ENCODE assay signal across 8 mouse cellular contexts in genomic region chr7:30333436-30333835, GRCm38 (mm10). TPM values are rescaled to one million over a fixed set of nuclear protein-coding genes. Genes with fewer than 3 reads are reported as not detected.
A peak's percentile ranks its signal among the peaks of the same experiment; 100 is the strongest.
DNase-seq lines count a peak whose midpoint lies in the region; ATAC-seq and TF ChIP-seq lines count a peak whose summit lies in the region.

No protein-coding gene starts in this region.

- no peak for TF ChIP-seq RAD21 in MEL (IDR thresholded peaks at IDR 0.05; ENCODE audit: low read depth, low read length)

- peaks cover 0 to under 1% of the 10 kb centered on the region in 2 experiments; a peak in 2 of 4 replicates for H3K27me3 ChIP-seq in MEL (ENCODE audit: control insufficient read depth in 1 of 2, insufficient read depth in 2 of 2, low read length in 2 of 2)

- TF ChIP-seq EP300 in MEL (IDR thresholded peaks at IDR 0.05; ENCODE audit: low read depth in 1 of 2, low read length in 2 of 2): peak; percentile 64 to 65; a peak in 3 of 4 replicates

- no peak for ATAC-seq in activated CD4-positive, CD25-positive, alpha-beta regulatory T cell, adult 4 months

- no peak overlapping the region for H3K4me3 ChIP-seq in gastrocnemius, adult 2 months
- H3K4me3 ChIP-seq in MEL (ENCODE audit: control insufficient read depth in 1 of 2, insufficient read depth in 1 of 2, low read depth in 2 of 2, low read length in 2 of 2): no peak overlapping the region
- H3K4me3 ChIP-seq in left cerebral cortex, adult 2 months: no peak overlapping the region

- peak; percentile 66 for DNase-seq in gastrocnemius, adult 2 months
- DNase-seq in gastrocnemius, postnatal 36 days: no peak
- DNase-seq in MEL (ENCODE audit: low read depth, low spot score): peak; percentile 95
- DNase-seq in cerebellum, postnatal 4 days (ENCODE audit: low spot score in 2 of 2): peak; percentile 62 to 84
- DNase-seq in heart, postnatal 14 days: peak; percentile 63 to 66
- peak; percentile 65 to 78 for DNase-seq in left cerebral cortex, adult 2 months (ENCODE audit: extremely low spot score in 1 of 2, low spot score in 2 of 2)
- DNase-seq in ovary, postnatal 14 days (ENCODE audit: low spot score): peak; percentile 44

- H3K79me2 ChIP-seq in MEL (ENCODE audit: control insufficient read depth, insufficient read depth, low read length, poor library complexity): no peaks in the 10 kb centered on the region

- no peak for TF ChIP-seq POLR2A in MEL (IDR thresholded peaks at IDR 0.05; ENCODE audit: control insufficient read depth in 1 of 2, insufficient read depth in 1 of 2, low read depth in 1 of 2, low read length in 2 of 2, poor library complexity in 1 of 2)

- intact Hi-C loops in gastrocnemius, adult 2 months (cut with DNase I): no loop called here
- intact Hi-C loops in gastrocnemius, postnatal 36 days (cut with DNase I): no loop called here
- intact Hi-C loops in heart, postnatal 14 days (cut with DNase I): no loop called here
- intact Hi-C loops in left cerebral cortex, adult 2 months (cut with DNase I): loop anchor here (5.0 kb wide), 1 partner anchor 159 kb away; the partner anchor contains the start of gene Prodh2

- H3K27ac ChIP-seq in gastrocnemius, adult 2 months: no peak overlapping the region
- H3K27ac ChIP-seq in MEL (ENCODE audit: control insufficient read depth, low read depth, low read length): peak overlapping the region; percentile 39; the same call in 1 of the 2 replicates
- peak overlapping the region; percentile 53; the same call in 1 of the 2 replicates for H3K27ac ChIP-seq in left cerebral cortex, adult 2 months

- peaks cover 0 to 11% of the 10 kb centered on the region in 2 experiments; a peak in 2 of 4 replicates for H3K36me3 ChIP-seq in MEL (ENCODE audit: control insufficient read depth in 1 of 2, insufficient read depth in 2 of 2, low read length in 2 of 2)

- no peak for TF ChIP-seq CTCF in gastrocnemius, adult 2 months (IDR thresholded peaks at IDR 0.05)
- TF ChIP-seq CTCF in MEL (IDR thresholded peaks at IDR 0.05 in 2 of 3, conservative IDR thresholded peaks at IDR 0.05 in 1 of 3; ENCODE audit: control insufficient read depth in 1 of 3, insufficient read depth in 1 of 3, low read depth in 2 of 3, low read length in 3 of 3, poor library complexity in 1 of 3, severe bottlenecking in 1 of 3): no peak
- TF ChIP-seq CTCF in left cerebral cortex, adult 2 months (IDR thresholded peaks at IDR 0.05): no peak

- H3K9me3 ChIP-seq in MEL (replicated peaks; ENCODE audit: insufficient read depth, low read length): no peaks in the 10 kb centered on the region

- peaks cover 4 to 19% of the 10 kb centered on the region in 2 experiments; a peak in 3 of 4 replicates for H3K4me1 ChIP-seq in MEL (ENCODE audit: control insufficient read depth in 1 of 2, insufficient read depth in 2 of 2, low read length in 2 of 2)

- H3K9ac ChIP-seq in MEL (ENCODE audit: control insufficient read depth, low read depth, low read length, poor library complexity, severe bottlenecking): no peak overlapping the region

TF ChIP-seq in MEL, 35 proteins besides CTCF, POLR2A, EP300 and RAD21 (continues in another document):
- TF ChIP-seq ETS1 (IDR thresholded peaks at IDR 0.05; ENCODE audit: low read depth, low read length): peak; percentile 91
- peak; percentile 80 for TF ChIP-seq MAX (IDR thresholded peaks at IDR 0.05; ENCODE audit: low read length)
- peak; percentile 34; the same call in 1 of the 2 replicates for TF ChIP-seq MAFK (IDR thresholded peaks at IDR 0.05; ENCODE audit: borderline replicate concordance, low read depth, low read length)
- TF ChIP-seq MAZ (IDR thresholded peaks at IDR 0.05; ENCODE audit: low read depth, low read length): peak; percentile 70
- no peak for TF ChIP-seq ZC3H11A (IDR thresholded peaks at IDR 0.05; ENCODE audit: low read depth, low read length)
- TF ChIP-seq ZNF384 (IDR thresholded peaks at IDR 0.05; ENCODE audit: low read depth, low read length): no peak; the same call in 1 of the 2 replicates
- TF ChIP-seq MYB (IDR thresholded peaks at IDR 0.05; ENCODE audit: low read depth, low read length): no peak
- peak; percentile 37; the same call in 1 of the 2 replicates for TF ChIP-seq GATA1 (IDR thresholded peaks at IDR 0.05; ENCODE audit: low read depth, low read length)
- TF ChIP-seq MXI1 (IDR thresholded peaks at IDR 0.05; ENCODE audit: low read depth, low read length): peak; percentile 79
- peak; percentile 61 for TF ChIP-seq TAL1 (IDR thresholded peaks at IDR 0.05; ENCODE audit: low read length)
- TF ChIP-seq ELF1 (IDR thresholded peaks at IDR 0.05; ENCODE audit: low read depth, low read length): peak; percentile 80
- TF ChIP-seq BHLHE40 (IDR thresholded peaks at IDR 0.05; ENCODE audit: borderline replicate concordance, low read depth, low read length): no peak; the same call in 1 of the 2 replicates
- TF ChIP-seq NRF1 (IDR thresholded peaks at IDR 0.05; ENCODE audit: insufficient read depth, low read depth, low read length, poor library complexity, severe bottlenecking): no peak
- TF ChIP-seq NELFE (IDR thresholded peaks at IDR 0.05; ENCODE audit: low read depth, low read length): no peak
- TF ChIP-seq RCOR1 (IDR thresholded peaks at IDR 0.05; ENCODE audit: low read depth, low read length): peak; percentile 85
- TF ChIP-seq CHD2 (IDR thresholded peaks at IDR 0.05; ENCODE audit: low read length): no peak
- no peak for TF ChIP-seq UBTF (IDR thresholded peaks at IDR 0.05; ENCODE audit: borderline replicate concordance, insufficient read depth, low read depth, low read length)
- TF ChIP-seq TBP (IDR thresholded peaks at IDR 0.05; ENCODE audit: low read depth, low read length): no peak
- TF ChIP-seq POLR2AphosphoS5 (IDR thresholded peaks at IDR 0.05; ENCODE audit: borderline replicate concordance, low read depth, low read length): no peak
- TF ChIP-seq E2F4 (IDR thresholded peaks at IDR 0.05; ENCODE audit: borderline replicate concordance, low read depth, low read length): no peak
- TF ChIP-seq USF2 (IDR thresholded peaks at IDR 0.05; ENCODE audit: borderline replicate concordance in 1 of 2, insufficient read depth in 1 of 2, low read depth in 1 of 2, low read length in 2 of 2): no peak
- no peak for TF ChIP-seq ZKSCAN1 (IDR thresholded peaks at IDR 0.05; ENCODE audit: low read depth, low read length)
- TF ChIP-seq POLR2AphosphoS2 (IDR thresholded peaks at IDR 0.05; ENCODE audit: low read length): no peak
- TF ChIP-seq HCFC1 (IDR thresholded peaks at IDR 0.05; ENCODE audit: low read depth, low read length): 0 out of 2 replicates have a peak, but pooled peaks have one; percentile 31
- TF ChIP-seq SMC3 (IDR thresholded peaks at IDR 0.05; ENCODE audit: low read depth, low read length): no peak
- TF ChIP-seq JUND (IDR thresholded peaks at IDR 0.05; ENCODE audit: low read depth, low read length): no peak

RNA-seq across cellular contexts. Expression of gene Sdhaf1, which starts 9.7 kb away (rescaled TPM):
- total RNA-seq in gastrocnemius, adult 2 months (2021): 1 to 10 TPM; 5.9 to 6.9 TPM
- 1 to 10 TPM; 6.9 to 7.3 TPM for total RNA-seq in gastrocnemius, postnatal 36 days (2021)
- total RNA-seq in MEL (2012; rRNA removed): 4.3 and 4.5 TPM in 2 replicates
- polyA plus RNA-seq in MEL (2012; ENCODE audit: insufficient read depth in 1 of 2, insufficient read length in 2 of 2, low read depth in 1 of 2, low replicate concordance in 2 of 2, missing spikeins in 1 of 2): 1 to 10 TPM in 1 of 2 experiments, not detected in 1; 8.1 TPM
- 10 to 100 TPM; 12.1 to 12.8 TPM for total RNA-seq in heart, postnatal 14 days (2021)
- total RNA-seq in left cerebral cortex, adult 2 months (2021): 1 to 10 TPM; 7.0 to 8.0 TPM
- 1 to 10 TPM; 4.2 to 8.5 TPM for polyA plus RNA-seq in activated CD4-positive, CD25-positive, alpha-beta regulatory T cell, adult 4 months (2017; shearing (Covaris generic))

RNA-seq across cellular contexts. Expression of gene E130208F15Rik, which starts 11.9 kb away (rescaled TPM):
- under 1 TPM; 0.36 to 0.42 TPM for total RNA-seq in gastrocnemius, adult 2 months (2021)
- total RNA-seq in gastrocnemius, postnatal 36 days (2021): under 1 TPM; 0.48 to 0.72 TPM
- 0.92 and 0.96 TPM in 2 replicates for total RNA-seq in MEL (2012; rRNA removed)
- polyA plus RNA-seq in MEL (2012; ENCODE audit: insufficient read depth in 1 of 2, insufficient read length in 2 of 2, low read depth in 1 of 2, low replicate concordance in 2 of 2, missing spikeins in 1 of 2): 1 to 10 TPM in 1 of 2 experiments, not detected in 1; 3.2 TPM
- total RNA-seq in heart, postnatal 14 days (2021): under 1 TPM; 0.85 to 0.88 TPM
- under 1 TPM in 1 of 2 experiments, not detected in 1; 0.66 TPM for total RNA-seq in left cerebral cortex, adult 2 months (2021)
- polyA plus RNA-seq in activated CD4-positive, CD25-positive, alpha-beta regulatory T cell, adult 4 months (2017; shearing (Covaris generic)): not detected

RNA-seq across cellular contexts. Expression of gene Syne4, which starts 18.8 kb away (rescaled TPM):
- total RNA-seq in gastrocnemius, adult 2 months (2021): 1 to 10 TPM; 1.8 to 2.1 TPM
- total RNA-seq in gastrocnemius, postnatal 36 days (2021): 1 to 10 TPM in 1 of 2 experiments, not detected in 1; 1.9 TPM
- total RNA-seq in MEL (2012; rRNA removed): 0.31 and 0.42 TPM in 2 replicates
- under 1 TPM in 1 of 2 experiments, not detected in 1; 0.82 TPM for polyA plus RNA-seq in MEL (2012; ENCODE audit: insufficient read depth in 1 of 2, insufficient read length in 2 of 2, low read depth in 1 of 2, low replicate concordance in 2 of 2, missing spikeins in 1 of 2)
- total RNA-seq in heart, postnatal 14 days (2021): 1 to 10 TPM; 1.4 to 1.8 TPM
- 10 to 100 TPM in 1 of 2 experiments, 1 to 10 TPM in 1; 8.8 to 19.2 TPM for total RNA-seq in left cerebral cortex, adult 2 months (2021)
- 1 to 10 TPM; 2.9 to 6.4 TPM for polyA plus RNA-seq in activated CD4-positive, CD25-positive, alpha-beta regulatory T cell, adult 4 months (2017; shearing (Covaris generic))

RNA-seq across cellular contexts. Expression of gene Alkbh6, which starts 24.9 kb away (rescaled TPM):
- 10 to 100 TPM; 21.0 to 22.9 TPM for total RNA-seq in gastrocnemius, adult 2 months (2021)
- total RNA-seq in gastrocnemius, postnatal 36 days (2021): 10 to 100 TPM; 18.3 to 18.4 TPM
- total RNA-seq in MEL (2012; rRNA removed): 15.0 and 16.2 TPM in 2 replicates
- polyA plus RNA-seq in MEL (2012; ENCODE audit: insufficient read depth in 1 of 2, insufficient read length in 2 of 2, low read depth in 1 of 2, low replicate concordance in 2 of 2, missing spikeins in 1 of 2): 10 to 100 TPM in 1 of 2 experiments, not detected in 1; 24.6 TPM
- total RNA-seq in heart, postnatal 14 days (2021): 10 to 100 TPM; 22.0 to 23.0 TPM
- 10 to 100 TPM; 65.7 to 71.4 TPM for total RNA-seq in left cerebral cortex, adult 2 months (2021)
- 100 to 1,000 TPM; 121 to 130 TPM for polyA plus RNA-seq in activated CD4-positive, CD25-positive, alpha-beta regulatory T cell, adult 4 months (2017; shearing (Covaris generic))

RNA-seq across cellular contexts. Expression of gene Lrfn3, which starts 29.1 kb away (rescaled TPM):
- total RNA-seq in gastrocnemius, adult 2 months (2021): 1 to 10 TPM; 3.8 to 4.3 TPM
- 1 to 10 TPM; 2.9 to 3.2 TPM for total RNA-seq in gastrocnemius, postnatal 36 days (2021)
- not detected in 2 replicates for total RNA-seq in MEL (2012; rRNA removed)
- polyA plus RNA-seq in MEL (2012; ENCODE audit: insufficient read depth in 1 of 2, insufficient read length in 2 of 2, low read depth in 1 of 2, low replicate concordance in 2 of 2, missing spikeins in 1 of 2): not detected
- 1 to 10 TPM in 1 of 2 experiments, under 1 TPM in 1; 0.83 to 1.2 TPM for total RNA-seq in heart, postnatal 14 days (2021)
- total RNA-seq in left cerebral cortex, adult 2 months (2021): 10 to 100 TPM; 33.0 to 36.4 TPM
- polyA plus RNA-seq in activated CD4-positive, CD25-positive, alpha-beta regulatory T cell, adult 4 months (2017; shearing (Covaris generic)): not detected

Comparison
In these comparisons a context has a peak if more than half of its experiments do, and no peak if none do; other contexts are left out.
1. DNase-seq: peak in gastrocnemius, adult 2 months (single experiment), MEL (single experiment), cerebellum, postnatal 4 days (2 of 2), heart, postnatal 14 days (2 of 2), left cerebral cortex, adult 2 months (2 of 2) and ovary, postnatal 14 days (single experiment); none in gastrocnemius, postnatal 36 days (0 of 2).